Mouse (Mus musculus) adrenal gland, postnatal 4 days (tissue): ENCODE measurements at regions not wholly inside any gene's neighbourhood (a gene's known extent, or its start where the extent isn't known, plus 50 kb on each side); places are given as distances from the start of the nearest gene placed in this dataset.
"Not testable (repeated sequence)": the region's sequence is repeated elsewhere in the genome, so short reads cannot be mapped to it uniquely, and the experiment has no call there.

Source experiments
- DNase-seq, 2 experiments: peaks; one replicate each; pipeline ENCODE4 v3.0.0; 2021 to 2022; ENCODE audit warnings: low spot score in 2 of 2, mixed read lengths in 2 of 2

- no peak for DNase-seq
Observed at GRCm38 (mm10) chr11:16559001-16559699, 50.9 kb upstream of the Sec61g start.

DNA sequence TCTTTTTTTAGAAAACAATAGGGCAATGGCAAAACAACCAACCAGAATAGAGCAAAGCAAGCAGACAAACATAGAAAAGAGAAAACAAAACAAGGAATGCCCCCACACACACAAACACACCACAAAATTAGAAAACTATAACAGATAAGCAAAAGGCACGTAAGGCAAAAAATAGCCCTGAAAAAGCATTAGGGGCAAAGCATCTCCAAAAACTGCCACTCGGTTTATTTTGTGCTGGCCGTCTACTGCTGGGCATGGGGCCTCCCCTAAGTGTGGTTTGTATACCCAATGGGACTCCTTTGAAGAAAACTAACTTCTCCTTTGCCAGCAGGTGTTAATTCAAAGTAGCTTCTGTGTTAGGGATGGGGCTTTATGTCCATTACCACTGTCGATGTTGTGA, 53.4 kb upstream of the Sec61g start:
- DNase-seq, result no peak

DNA sequence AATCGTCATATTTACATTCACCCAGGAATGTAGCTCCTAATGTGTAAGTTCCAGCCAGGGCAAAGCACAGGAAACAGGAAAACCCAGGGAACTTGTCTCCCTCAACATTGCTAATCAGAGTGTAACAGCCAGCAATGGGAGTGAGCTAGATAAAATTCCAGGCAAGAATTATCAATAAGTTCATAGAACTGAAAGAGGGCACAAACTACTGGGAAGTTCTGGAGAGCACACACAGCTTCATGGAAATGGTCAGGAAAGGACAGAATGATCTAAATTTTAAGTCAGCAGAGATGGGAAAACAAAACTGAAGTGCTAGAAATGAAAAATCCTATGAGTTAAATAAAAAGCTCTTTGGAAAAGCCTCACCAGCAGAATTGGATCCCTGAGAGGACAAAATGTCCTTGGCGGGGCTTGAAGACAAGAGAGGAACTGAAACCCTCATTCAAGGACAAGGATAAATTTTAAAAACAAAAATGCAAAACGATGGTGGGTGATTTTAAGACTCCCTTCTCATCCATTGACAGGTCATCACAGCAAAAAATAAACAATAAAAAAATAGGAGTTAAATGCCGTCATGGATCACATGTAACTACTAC, 80.9 kb upstream of the Sec61g start:
- no peak for DNase-seq

- DNase-seq, result no peak
Observed at GRCm38 (mm10) chr11:16590541-16590940, 82.3 kb upstream of the Sec61g start.

- DNase-seq, result peak in 1 of 2 experiments; percentile 11
Observed at GRCm38 (mm10) chr11:16591471-16591921, 83.2 kb upstream of the Sec61g start.

- DNase-seq, result no peak
Observed at GRCm38 (mm10) chr11:16592006-16592405, 83.7 kb upstream of the Sec61g start.

DNA sequence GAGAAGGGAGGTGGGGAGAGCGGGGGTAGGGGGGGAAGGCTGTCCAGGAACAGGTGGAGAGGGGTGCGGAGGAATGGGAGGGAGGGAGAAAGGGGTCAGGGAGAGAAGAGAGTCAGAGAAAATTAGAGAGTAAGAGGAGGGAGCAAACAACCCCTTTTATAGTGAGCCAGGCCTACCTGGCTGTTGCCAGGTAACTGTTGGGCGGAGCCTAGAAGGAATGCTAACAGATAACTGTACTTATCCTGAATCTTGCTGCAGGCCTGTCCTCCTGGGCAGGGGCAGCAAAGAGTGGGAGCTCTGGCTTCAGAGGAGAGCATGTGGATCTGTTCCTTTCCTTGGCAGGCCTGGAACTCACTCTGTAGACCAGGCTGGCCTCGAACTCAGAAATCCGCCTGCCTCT, 84.5 kb upstream of the Sec61g start:
- DNase-seq, result no peak

GRCm38 (mm10) chr11:16594832-16595231, 86.5 kb upstream of the Sec61g start:
- no peak for DNase-seq

DNA sequence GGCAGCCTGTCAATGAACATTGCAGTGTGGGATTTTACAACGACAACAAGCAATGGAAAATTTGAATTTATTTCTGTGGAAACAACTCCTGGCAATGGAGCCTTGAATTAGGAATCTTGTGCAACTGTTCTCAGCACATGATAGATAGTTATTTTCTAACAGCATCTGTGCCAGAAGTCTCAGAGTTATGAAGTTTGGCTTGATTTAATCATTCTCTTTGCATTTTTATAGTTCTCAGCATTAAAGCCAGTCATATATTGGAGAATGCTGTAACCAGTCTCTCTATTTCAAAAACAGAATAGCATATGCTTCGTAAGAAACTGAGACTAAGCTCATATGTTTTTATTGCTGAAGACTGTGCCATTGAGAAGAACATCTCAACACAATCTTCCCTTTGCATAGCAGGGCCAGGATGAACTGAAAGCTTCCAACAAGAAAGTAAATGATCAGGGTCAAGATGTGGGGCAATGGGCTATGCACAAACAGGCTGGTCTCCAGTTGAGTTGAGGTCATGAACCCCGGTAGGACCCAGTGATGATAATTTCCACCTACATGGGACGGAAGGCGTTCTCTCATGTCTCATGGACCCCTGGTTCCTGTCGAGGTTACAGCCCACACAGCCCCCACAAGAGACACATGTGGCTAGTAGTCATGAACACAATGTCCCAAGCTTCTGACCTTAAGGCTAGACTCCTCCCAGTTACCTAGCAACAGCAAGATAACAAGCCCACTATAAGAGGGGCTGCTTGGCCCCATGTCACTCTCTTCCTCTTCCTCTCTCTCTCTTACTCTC, 89.0 kb upstream of the Sec61g start:
- no peak for DNase-seq

GRCm38 (mm10) chr11:16602947-16603346, 94.7 kb upstream of the Sec61g start:
- no peak for DNase-seq

DNA sequence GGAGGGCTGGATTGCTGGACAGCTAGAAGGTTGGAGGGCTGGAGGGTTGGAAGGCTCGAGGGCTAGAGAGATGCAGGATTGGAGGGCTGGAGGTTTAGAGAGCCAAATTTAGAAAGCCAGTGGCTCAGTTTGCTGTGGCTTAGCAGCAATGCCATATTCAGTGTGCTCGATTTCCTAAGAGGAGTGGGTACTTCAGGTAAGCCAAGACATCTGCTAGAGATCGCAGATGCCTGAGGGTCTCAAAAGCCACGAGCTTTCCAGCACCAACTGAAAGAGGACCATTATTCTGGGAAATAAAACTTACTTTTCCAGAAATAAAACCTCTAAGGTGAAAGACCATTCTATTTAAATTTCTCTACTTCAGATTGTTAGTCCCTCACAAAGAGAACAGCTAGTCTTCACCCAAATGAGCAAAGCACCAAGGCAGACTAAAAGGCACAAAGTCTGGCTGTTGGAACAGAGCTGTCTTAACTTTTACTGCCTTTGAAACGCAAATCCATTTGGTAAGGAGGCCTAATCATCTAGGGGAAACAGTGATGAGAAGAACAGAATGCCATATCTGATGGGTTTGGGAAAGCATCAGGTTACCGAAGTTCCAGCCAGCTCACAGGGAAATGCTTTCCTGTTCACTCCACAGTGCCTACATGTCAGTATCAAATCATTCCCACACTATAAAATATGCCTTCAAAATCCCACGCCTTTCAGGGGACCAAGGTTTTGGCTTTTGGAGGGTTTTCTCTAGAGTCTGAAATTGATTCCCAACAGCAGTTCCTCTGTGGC, 98.3 kb upstream of the Sec61g start:
- DNase-seq, result no peak

DNA sequence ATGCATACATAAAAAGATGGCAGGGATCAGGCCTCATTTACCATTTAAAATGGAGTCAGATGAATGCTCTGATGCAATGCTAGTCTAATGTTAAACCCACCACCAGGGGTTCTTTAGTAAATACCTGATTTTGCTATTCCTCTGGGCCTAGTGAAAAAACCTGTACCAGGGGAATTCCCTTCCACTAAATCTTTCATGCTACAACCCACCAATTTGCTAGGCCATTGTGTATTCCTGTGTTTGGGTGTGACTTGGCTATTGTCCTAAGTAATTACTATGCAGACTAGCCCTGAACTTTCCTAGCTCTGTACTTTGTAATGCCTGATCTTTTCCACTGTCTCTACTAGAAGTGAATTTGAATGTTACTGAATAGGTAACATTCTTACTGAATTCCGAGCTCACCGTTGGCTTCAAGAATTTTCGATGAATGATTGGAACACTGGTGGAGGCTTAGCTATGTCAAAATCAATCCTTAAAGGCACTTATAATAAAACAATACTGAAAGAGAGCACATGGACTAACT, 99.7 kb upstream of the Sec61g start:
- not testable (repeated sequence) for DNase-seq

GRCm38 (mm10) chr11:16611741-16612140, 103.5 kb upstream of the Sec61g start:
- no peak for DNase-seq

DNA sequence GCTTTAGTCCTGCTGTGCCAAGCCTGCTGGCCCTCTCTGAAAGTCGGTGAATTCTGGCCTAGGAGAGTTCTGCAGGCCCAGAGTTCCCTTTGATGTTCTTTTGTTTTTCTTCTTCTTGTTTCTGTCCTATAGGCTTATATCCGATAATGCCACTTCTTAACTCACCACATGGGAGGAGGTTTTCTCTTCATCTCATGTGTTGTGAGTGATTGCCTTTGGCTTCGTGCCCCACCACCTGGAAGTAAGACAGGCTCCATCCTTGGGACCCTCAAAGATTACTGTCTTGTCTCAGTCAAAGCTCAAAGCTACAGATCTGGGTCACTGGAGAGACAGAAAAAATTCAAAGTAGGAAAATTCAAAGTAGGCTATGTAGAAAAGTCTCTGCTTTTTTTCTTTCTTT, 104.2 kb upstream of the Sec61g start:
- no peak for DNase-seq

DNA sequence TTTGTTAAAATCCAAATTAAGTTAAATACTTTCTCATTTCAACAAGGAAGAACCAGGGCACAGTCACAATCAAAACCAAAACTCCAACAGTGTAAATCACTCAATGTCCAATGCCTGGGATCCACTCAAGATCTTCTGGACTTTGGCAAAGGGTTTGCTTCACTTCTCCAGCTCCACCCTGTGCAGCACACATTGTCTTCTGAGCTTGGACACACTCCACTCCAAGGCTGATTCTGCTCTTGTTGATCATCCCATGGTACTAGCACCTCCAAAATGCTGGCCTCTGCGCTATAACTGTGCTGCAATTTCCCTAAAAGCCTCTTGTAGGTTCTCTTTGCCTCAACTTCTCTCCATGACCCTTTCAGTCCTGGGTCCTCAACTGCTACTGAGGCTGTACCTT, 111.5 kb upstream of the Sec61g start:
- no peak for DNase-seq

DNA sequence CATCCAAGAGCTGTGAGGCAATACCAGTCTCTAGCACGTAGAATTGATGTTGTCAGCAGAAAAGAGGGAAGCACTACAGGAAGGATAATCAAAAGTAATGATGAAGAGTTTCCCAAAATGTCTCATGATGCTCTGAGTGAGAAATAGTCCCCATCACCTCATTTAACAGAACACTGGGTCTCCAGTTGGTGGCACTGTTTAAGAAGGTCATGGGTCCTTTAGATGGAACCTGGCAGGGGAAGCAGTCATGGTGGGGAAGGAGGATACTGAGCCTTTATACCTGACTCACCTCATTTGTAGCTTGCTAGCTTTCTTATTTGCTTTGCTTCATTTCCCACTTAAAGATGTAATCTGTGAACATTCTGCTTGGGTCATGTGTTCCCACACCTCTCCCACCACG, 115.4 kb upstream of the Sec61g start:
- no peak for DNase-seq

- DNase-seq, result no peak
Observed at GRCm38 (mm10) chr11:16627294-16628085, 119.2 kb upstream of the Sec61g start.

DNA sequence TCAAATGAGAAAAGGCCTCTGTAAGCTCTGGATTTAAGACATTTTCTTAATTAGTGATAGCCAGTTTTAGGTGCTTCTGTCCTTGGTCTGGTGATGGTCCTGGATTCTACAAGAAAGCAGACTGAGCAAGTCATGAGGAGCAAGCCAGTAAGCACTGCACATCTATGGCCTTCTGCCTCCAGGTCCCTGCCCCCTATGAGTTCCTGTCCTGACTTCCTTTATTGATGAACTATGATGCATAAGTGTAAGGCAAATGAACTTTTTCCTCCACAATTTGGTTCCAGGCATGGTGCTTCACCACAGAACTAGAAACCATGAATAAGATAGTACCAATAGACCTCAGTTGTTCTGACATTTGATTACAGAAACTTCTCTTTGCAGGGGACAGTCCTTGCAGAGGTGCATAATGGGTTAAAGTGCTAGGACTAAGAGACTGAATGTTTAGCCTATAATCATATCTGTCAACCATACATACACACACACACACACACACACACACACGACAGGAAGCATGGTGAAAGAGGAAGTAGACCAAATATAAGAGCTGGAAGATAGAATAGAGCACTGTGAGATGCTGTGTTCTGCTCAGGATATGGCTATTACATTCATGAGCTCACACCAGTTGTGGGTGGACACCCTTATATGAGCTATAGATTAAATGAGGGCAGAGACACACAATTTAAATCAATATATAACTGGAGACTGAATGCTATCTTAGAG, 121.3 kb upstream of the Sec61g start:
- DNase-seq, result no peak

DNA sequence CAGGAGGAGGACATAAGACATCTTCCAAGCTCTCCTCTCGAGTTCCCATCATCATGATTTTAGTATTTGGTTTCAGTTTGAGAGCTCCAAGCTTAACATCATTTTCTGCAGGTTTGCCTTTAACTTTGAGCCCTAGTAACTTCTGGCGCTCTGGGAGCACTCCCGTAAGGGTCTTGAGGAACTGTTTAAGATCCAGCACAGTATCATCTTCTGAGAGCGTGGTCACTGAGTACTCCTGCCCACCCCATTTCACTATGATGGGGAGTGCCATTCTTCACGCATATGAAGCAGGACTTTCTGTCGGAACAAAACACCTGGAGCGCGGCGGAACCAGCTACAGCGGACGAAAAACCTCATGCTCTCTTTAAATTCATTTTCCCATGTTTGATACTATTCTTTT, 116.2 kb upstream of the Egfr start:
- DNase-seq, result not testable (repeated sequence)

DNA sequence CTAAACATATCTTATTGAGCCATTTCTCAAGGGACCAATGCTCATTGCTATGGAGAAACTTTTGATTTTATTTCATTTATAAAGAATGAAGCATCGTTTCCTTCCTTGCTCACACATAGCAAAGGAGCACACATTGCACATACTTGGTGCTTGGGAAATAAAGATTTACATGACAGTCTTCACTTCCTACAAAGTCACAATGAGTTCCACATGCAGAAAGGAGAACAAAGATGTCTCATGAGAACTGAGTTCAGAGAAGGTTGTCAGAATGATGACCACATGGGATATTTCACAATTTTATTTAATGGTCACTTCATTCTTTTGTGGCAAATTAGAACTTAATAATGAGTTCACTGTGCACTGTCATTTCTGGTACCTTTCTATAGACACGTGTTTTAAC, 114.3 kb upstream of the Egfr start:
- DNase-seq, result no peak
